Mouse (Mus musculus): ENCODE measurements at regions not wholly inside any gene's neighbourhood (a gene's known extent, or its start where the extent isn't known, plus 50 kb on each side); places are given as distances from the start of the nearest gene placed in this dataset.
A peak's percentile ranks its signal among the peaks of the same experiment; 100 is the strongest.

DNA sequence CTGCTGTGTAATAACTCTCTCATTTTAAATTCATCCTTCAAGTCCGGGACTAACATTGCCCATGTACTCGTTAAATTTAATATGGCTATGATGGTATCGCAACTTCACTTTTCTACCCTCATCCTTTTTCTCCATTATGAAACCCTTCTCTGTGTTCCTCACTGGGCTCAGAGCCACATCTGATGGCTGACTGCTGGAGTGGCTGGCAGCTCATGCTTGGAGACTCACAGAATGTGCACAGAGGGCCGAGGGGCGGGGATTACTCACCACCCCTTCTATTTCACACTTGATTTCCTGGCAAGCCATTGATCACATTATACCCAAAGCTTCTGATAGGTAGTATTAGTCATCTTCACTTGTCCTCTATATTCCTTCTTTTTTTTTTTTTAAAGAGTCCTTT lies 81.1 kb upstream of the Vwde start:
- DNase-seq = no peak

DNA sequence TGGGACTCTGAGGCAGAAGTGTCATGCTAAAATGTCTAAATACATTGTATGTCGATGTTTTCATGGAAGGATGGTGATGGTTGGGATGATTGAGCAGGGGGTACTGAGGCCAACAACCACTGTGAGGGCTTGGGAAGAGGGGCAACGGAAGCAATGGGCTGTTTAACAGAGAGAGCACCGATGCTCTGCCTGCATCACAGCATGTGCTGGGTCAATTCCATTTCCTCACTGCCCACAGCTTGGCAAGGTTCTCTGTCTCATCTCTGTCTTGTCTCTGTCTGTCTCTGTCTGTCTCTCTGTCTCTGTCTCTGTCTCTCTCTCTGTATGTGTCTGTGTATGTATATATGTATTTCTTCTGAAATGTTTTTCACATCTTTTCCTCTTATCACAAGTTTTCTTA lies 73.4 kb upstream of the Vwde start:
- DNase-seq = no peak

DNA sequence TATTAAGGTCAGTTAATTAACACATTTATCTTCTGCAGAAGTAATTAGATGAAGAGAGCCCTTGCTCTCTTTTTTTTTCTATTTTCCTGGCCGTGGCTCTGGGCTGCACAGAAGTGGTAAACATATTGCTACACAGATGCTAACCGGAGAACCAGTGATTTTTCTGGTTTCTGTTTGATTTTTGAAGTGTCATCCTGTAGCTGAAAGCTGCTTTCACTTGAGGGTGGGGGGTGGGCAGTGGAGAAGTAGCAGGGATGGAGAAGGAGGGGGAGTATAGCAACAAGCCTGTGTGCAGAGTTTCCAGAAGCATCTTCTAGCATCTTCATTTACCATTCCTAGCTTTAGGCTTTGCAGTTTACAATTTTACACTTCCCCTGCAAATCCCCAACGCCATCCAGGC lies 72.3 kb upstream of the Vwde start:
- no peak for DNase-seq

DNA sequence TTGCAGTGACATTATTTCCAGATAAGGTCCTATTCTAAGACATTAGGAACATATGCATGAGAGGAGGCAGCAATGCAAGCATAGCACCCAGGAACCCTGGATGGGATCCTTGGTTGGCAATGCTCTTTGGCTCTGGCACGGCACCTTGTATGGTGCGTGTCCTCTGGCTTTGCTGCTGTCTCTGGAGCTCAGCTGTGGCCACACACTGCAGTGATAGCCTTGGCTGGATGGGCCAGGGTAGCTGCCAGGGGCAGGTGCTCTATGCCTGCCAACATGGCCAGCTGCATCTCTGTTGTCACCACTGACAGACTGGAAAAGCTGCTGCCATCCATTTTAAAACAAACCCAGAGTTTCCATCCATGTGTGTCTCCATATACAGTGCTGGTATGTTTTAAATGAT lies 71.3 kb upstream of the Vwde start:
- DNase-seq = no peak

DNA sequence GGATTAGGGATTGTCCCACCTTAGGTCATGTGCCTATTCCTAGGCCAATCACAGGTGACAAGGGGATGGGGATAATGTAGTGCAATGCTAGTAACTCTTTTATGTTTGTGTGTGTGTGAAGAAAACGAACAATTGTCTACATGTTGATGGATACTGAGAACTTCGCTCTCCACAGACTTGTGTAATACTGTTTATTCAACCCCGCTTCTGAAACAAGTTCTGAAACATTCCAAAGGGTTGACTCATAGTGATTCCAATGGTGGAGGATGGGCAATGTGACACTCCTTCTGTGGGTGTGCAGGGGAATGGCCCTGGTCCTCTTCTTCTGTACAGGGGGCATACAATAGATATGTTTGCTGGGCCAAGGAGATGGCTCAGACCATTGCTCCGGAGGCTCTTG lies 69.6 kb upstream of the Vwde start:
- DNase-seq = no peak

DNA sequence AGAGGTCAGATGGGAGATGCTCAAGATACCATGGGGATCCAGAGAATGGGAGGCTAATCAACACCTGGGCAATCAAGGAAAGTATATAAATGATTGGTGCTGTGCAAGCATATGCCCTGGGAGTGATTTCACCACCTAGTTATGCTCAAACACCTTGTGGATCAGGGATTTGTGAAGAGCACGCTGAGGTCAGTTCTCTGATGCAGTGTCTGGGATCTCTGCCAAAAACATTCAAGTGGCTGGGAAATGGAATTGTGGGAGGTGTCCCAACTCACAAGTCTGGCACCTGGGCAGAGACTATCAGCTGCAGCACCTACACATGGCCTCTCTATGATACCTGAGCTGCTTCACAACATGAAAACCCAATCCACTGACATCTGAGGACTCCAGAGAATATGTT lies 63.7 kb upstream of the Vwde start:
- no peak for DNase-seq

DNA sequence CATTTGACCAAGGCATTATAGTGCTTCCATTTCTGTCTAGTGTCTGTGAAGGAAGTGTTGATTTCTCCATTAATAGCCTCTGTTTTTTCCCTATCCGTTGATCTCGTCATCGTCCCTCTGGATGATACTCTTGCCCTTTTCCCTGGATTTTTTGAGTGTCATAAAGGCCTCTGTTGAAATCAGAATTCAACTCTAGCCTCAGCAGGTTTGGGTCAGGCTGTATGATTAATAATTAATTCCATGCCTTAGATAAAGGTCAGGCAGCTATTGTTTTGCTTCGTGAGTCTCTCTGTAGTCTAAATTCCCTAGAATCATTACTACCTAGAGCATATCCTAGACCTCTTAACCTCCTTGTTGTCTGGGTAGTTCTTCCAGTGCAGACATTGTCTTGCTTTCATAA lies 63.0 kb upstream of the Vwde start:
- DNase-seq = no peak

DNA sequence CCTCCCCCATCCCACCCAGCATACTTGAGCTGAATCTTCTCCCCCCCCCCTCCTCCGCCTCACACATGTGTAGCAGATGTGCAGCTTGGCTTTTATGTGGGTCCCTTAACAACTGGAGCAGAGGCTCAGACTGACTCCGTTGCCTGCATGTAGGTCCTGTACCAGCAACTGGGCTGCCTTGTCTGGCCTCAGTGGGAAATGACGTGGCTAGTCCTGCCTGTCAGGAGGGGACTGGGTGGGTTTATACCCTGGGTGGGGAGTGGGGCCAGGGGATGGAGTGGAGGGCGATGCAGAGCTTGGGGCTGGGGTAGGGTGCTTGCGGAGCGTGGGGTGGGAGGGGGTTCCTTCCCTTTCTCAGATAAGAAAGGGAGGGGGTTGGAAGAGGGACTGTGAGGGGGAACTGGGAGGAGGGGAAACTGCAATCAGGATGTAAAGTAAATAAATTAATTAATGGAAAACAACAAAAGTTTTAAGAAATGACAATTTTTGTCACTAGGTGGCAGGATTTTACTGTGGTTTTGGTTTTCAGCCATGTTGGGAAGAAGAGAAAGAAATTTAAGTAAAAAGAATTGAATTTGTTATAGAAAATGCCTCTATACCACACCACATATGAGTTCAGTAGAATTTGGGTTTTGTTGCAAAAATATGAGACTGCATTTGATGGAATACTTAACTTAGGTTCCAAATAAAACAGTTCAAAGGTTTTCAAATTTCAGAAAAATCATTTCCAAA lies 61.9 kb upstream of the Vwde start:
- DNase-seq = no peak

DNA sequence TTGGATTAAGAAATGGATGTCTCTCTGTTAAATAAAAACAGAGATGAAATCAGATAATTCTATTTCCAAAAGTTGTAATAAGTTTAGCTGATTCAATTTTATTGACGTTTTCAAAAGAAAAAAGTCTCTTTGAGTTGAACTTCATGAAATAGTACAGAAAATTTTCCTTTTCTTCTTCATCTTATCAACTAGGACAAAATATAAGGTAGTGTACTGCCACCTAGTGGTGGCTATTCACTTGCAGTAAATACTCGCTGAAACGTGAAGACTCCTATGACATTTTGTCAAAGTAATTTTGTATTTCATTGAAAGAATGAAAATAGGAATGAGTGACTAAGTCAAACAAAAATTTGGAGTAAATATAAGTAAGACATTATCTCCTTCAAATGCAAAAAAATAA lies 56.1 kb upstream of the Vwde start:
- DNase-seq = peak; percentile 22

Data from liver (tissue).